Mouse (Mus musculus) urinary bladder, adult 18-20 months (tissue): Measurements from ENCODE around the gene Ccz1.
"Not testable (repeated sequence)": the region's sequence is repeated elsewhere in the genome, so short reads cannot be mapped to it uniquely, and the experiment has no call there.

ENCODE experiments used
- DNase-seq, 2 experiments: peaks; one replicate each; pipeline ENCODE4 v3.0.0; 2022; ENCODE audit warnings: low spot score in 2 of 2, mixed read lengths in 2 of 2

The Ccz1 gene

GRCm38 (mm10) chr5:144014551-144015311 lies at the start of gene Ccz1:
TSS of gene Ccz1 (minus strand) at chr5:144014877.
- DNase-seq: peak; percentile 59 to 66

- DNase-seq: no peak
Observed at GRCm38 (mm10) chr5:144064093-144064492, 49.4 kb upstream of the Ccz1 start.

DNA sequence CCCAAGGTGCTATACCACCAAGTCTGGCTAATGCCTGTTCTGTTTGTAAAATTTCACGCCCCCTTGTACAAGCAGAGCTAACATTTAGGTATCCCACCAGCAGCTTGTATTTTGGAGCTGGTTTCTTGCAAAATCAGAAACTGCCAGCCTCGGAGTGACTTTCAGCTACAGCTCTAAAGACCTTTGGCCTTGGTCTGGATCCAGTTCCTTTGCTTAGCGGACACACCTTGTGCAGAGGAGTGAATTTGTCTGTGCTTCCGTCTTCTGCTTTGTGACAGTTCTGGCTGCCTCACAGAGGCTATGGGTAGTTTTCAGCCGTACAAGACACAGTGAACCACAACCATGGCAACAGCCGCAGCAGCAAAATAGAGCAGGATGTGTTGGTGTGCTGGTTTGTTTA lies 39.7 kb upstream of the Ccz1 start:
- no peak for DNase-seq

DNA sequence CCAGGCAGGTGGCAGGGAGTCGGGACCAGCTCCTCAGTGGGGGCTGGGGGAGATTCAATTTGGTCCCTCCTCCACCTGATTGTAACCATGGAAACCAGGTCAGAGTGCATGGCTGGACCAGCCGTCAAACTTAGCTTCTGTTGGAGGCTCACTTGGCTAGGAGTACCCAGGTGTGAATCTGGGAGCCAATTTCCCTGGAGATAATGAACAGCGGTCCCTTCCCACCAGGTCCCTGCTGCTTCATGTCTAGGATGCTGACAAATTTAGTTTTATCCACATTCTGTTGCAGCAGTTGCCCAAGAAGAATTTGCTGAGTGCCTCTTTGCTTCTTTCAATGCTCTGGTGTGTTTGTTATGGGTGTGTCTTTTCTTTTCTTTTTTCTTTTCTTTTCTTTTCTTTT lies 38.8 kb upstream of the Ccz1 start:
- no peak for DNase-seq

DNA sequence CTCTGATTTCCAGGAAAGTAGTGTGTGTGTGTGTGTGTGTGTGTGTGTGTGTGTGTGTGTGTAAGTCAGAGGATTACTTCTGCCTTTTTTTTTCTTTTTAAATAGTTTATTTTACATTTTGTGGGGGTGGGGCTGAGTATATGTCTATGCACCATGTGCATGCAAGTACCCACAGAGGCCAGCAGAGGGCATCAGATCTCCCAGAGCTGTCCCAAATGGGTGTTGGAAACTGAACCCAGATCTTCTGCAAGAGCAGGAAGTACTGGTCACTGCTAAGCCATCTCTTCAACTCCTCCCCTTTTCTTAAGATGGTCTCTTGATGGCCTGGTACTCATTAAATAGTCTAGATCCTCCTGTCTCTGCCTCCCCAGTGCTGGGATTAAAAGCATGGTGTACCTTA lies 36.6 kb upstream of the Ccz1 start:
- DNase-seq: no peak

GRCm38 (mm10) chr5:144049881-144050280 lies 35.2 kb upstream of the Ccz1 start:
- DNase-seq: no peak

- no peak for DNase-seq
Observed at GRCm38 (mm10) chr5:144047324-144047723, 32.6 kb upstream of the Ccz1 start.

DNA sequence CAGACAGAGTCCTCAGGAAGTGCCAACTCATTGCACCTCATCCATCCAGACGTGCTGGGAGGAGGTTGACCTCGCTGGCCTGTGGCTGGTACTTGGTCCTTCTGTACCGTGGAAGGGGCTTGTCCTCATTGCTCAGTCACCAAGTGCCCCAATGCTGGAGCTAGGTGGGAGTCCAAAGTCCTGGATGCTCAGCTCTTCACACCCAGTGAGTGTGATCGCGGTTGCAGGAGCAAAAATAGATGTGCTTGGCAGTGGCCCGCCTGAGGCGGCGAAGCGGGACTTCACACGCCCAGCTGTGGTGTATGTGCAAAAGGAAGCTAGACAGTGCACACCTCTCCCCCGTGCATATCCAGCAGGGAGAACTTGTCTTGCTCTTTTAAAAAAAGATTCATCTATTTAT lies 28.5 kb upstream of the Ccz1 start:
- no peak for DNase-seq

- DNase-seq: peak; percentile 56 to 60
Observed at GRCm38 (mm10) chr5:144040720-144041364, 26.2 kb upstream of the Ccz1 start.

DNA sequence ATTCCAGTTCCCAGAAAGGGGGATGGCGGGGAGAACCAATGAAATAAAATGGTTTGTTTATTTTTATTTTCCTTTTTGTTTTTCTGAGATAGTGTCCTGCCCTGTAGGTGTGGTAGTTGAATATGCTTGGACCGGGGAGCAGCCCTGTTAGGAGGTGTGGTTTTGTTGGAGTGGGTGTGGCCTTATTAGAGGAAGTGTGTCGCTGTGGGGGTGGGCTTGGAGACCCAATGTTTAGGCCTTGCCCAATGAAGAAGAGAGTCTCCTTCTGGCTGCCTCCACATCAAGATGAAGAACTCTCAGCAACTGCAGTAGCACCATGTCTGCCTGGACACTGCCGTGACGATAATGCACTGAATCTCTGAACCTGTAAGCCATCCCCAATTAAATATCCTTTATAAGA lies 25.2 kb upstream of the Ccz1 start:
- no peak for DNase-seq

DNA sequence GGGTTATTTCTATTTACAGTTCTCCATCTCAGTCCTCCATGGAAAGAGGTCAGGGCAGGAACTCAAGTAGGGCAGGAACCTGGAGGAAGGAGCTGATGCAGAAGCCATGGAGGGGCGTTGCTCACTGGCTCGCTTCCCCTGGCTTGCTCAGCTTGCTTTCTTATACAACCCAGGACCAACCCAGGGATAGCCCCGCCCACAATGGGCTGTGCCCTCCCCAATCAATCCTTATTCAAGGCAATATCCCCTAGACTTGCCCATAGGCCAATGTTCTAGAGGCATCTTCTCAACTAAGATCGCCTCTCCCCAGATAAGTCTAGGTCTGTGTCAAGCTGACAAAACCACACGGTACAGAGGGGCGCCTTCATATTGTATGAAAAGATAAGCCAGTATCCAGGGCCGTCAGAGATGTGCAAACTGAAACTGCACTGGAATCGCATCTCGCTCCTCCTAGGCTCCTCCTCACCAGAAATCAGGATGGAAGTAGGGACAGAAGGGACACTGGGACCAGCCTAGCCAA lies 24.5 kb upstream of the Ccz1 start:
- DNase-seq: no peak

- DNase-seq: no peak
Observed at GRCm38 (mm10) chr5:144036952-144037351, 22.3 kb upstream of the Ccz1 start.

DNA sequence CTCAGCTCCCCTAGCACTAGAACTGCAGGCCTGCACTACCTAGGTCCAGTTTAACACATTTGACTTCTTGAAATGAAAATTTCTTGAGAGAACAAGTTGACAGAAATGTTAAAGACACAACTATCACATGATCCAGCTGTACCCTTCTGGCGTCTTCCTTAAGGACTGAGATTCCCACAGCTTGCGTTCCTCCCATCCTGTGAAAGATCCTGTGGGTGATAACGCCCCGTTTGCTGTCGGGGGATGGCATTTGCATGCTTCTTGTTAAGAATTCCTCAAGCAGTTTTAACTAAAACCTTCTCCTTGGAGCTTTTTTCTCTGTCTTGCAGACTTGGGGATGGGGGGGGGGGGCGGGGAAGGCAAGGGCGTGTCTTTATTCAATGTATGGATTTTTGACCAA lies 19.9 kb upstream of the Ccz1 start:
- DNase-seq: no peak

- no peak for DNase-seq
Observed at GRCm38 (mm10) chr5:144032491-144032890, 17.8 kb upstream of the Ccz1 start.

GRCm38 (mm10) chr5:144026620-144027263 lies 12.1 kb upstream of the Ccz1 start, which contains the start of gene Ocm:
TSS of gene Ocm (minus strand) at chr5:144026670.
- no peak for DNase-seq

- no peak for DNase-seq
Observed at GRCm38 (mm10) chr5:144015845-144016244, 1.2 kb upstream of the Ccz1 start.

DNA sequence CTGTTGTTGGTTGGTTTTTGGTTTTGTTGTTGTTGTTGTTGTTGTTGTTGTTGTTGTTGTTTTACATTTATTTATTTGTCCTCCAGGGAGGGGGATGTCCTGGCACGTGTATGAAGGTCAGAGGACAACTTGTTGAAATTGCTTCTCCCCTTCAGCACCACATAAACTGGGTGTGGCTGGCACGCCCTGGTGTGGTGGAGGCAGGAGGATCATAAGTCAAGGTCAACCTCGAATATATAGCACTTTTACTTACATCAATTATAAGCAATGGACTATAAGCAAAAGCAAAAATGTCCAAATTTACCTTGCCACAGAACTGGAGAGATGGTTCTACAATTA lies 604 bp upstream of the Ccz1 start:
- no peak for DNase-seq

GRCm38 (mm10) chr5:144013366-144014134 lies 1.1 kb downstream of the Ccz1 start:
- DNase-seq: not testable (repeated sequence)

- DNase-seq: no peak
Observed at GRCm38 (mm10) chr5:144002461-144003192, 12.1 kb downstream of the Ccz1 start.

- no peak for DNase-seq
Observed at GRCm38 (mm10) chr5:143999409-143999808, 15.3 kb downstream of the Ccz1 start.

GRCm38 (mm10) chr5:143994632-143995365 lies 19.9 kb downstream of the Ccz1 start:
- DNase-seq: no peak
